Mouse (Mus musculus) embryonic facial prominence, embryonic 11.5 days (tissue): ENCODE measurements at regions not wholly inside any gene's neighbourhood (a gene's known extent, or its start where the extent isn't known, plus 50 kb on each side); places are given as distances from the start of the nearest gene placed in this dataset.
"Not testable (repeated sequence)": the region's sequence is repeated elsewhere in the genome, so short reads cannot be mapped to it uniquely, and the experiment has no call there.

Experiments used
- ATAC-seq: fragments of 200-750 bp; cut with Nextera tagmentation; replicated peaks from 2 replicates; pipeline ENCODE4 v1.8.0; 2017; ENCODE audit warnings: low read depth; ENCODE audit not compliant: insufficient number of reproducible peaks, low FRiP score, low TSS enrichment
- DNase-seq: peaks from one replicate; pipeline ENCODE4 v3.0.0-alpha.2; 2015; ENCODE audit warnings: low spot score
- H3K27ac ChIP-seq: fragments of 300-500 bp; sonication (generic); replicated peaks from 2 replicates; pipeline ENCODE4 v1.5.1; 2014; ENCODE audit warnings: mild to moderate bottlenecking, low read depth, low read length, control low read depth
- H3K27me3 ChIP-seq: fragments of 300-500 bp; sonication (generic); 2 replicates; pipeline ENCODE4 v1.6.1; 2014; ENCODE audit warnings: mild to moderate bottlenecking, low read length, moderate library complexity, mixed read lengths; ENCODE audit not compliant: control insufficient read depth, insufficient read depth
- H3K36me3 ChIP-seq: fragments of 300-500 bp; sonication (generic); replicated peaks from 2 replicates; pipeline ENCODE4 v1.6.1; 2014; ENCODE audit warnings: low read depth, mild to moderate bottlenecking, low read length, moderate library complexity, mixed read lengths; ENCODE audit not compliant: control insufficient read depth, insufficient read depth
- H3K4me1 ChIP-seq: fragments of 300-500 bp; sonication (generic); 2 replicates; pipeline ENCODE4 v1.6.1; 2014; ENCODE audit warnings: low read length, mixed read lengths; ENCODE audit not compliant: control insufficient read depth, insufficient read depth
- H3K4me2 ChIP-seq: fragments of 300-500 bp; sonication (generic); 2 replicates; pipeline ENCODE4 v1.6.1; 2014; ENCODE audit warnings: low read depth, mild to moderate bottlenecking, control low read depth, low read length, moderate library complexity
- H3K4me3 ChIP-seq: fragments of 300-500 bp; sonication (generic); 2 replicates; pipeline ENCODE4 v1.5.1; 2014; ENCODE audit warnings: low read depth, low read length, control low read depth
- H3K9ac ChIP-seq: fragments of 300-500 bp; sonication (generic); replicated peaks from 2 replicates; pipeline ENCODE4 v1.6.1; 2014; ENCODE audit warnings: mild to moderate bottlenecking, control low read depth, low read length
- H3K9me3 ChIP-seq: fragments of 300-500 bp; sonication (generic); replicated peaks from 2 replicates; pipeline ENCODE4 v1.6.1; 2016; ENCODE audit warnings: mild to moderate bottlenecking, low read length, inconsistent platforms, mixed read lengths; ENCODE audit not compliant: control insufficient read depth
- WGBS: fragments of 180-500 bp; shearing (Covaris S2); extraction: QIAGEN DNeasy Blood & Tissue Kit; methylation state at CpG from one replicate; pipeline ENCODE4 v1.1.7; 2014; 5-methylcytosine and 5-hydroxymethylcytosine counted together

- DNase-seq, H3K4me1 ChIP-seq, H3K27ac ChIP-seq, H3K4me3 ChIP-seq, ATAC-seq, H3K9me3 ChIP-seq, H3K27me3 ChIP-seq, H3K9ac ChIP-seq, H3K4me2 ChIP-seq, H3K36me3 ChIP-seq: not testable (repeated sequence)
- 83% methylated on average over 5 of the region's 5 CpGs for WGBS
Measured at GRCm38 (mm10) chr15:5895688-5896470, 403.7 kb upstream of the Dab2 start.

- no peak overlapping the region for H3K4me3 ChIP-seq
- H3K4me1 ChIP-seq, result no peaks in the 10 kb centered on the region
- no peak overlapping the region for H3K27ac ChIP-seq
- no peaks in the 10 kb centered on the region for H3K36me3 ChIP-seq
- no peaks in the 10 kb centered on the region for H3K27me3 ChIP-seq
- ATAC-seq (no peak), DNase-seq (peak; percentile 76)
- H3K9me3 ChIP-seq, result no peaks in the 10 kb centered on the region
- H3K9ac ChIP-seq, result no peak overlapping the region
- H3K4me2 ChIP-seq, result no peak overlapping the region
- 11% methylated on average over 2 of the region's 2 CpGs for WGBS
Measured at GRCm38 (mm10) chr15:5915261-5915660, 384.3 kb upstream of the Dab2 start.

DNA sequence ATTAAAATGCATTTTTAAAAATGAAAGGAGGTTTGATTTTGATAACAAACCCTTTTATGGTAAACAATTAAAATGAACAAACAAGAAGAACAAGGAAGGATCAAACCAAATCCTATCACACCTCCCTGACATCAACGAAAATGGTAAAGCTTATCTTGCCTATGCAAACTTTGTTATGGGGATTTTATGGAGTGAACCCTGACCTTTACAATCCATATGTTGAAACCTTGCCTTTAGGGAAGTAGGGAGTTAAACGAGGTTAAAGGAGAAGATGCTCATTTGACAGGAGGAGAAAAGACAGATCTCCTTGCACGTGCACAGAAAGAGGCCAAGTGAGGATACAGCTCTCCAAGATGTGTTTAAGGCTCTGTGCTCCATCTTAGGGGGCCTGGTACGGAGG is 379.5 kb upstream of the Dab2 start:
- Histone ChIP-seq H3K9me3 (no peaks in the 10 kb centered on the region), H3K36me3 (no peaks in the 10 kb centered on the region), H3K4me2 (no peak overlapping the region), H3K4me1 (no peaks in the 10 kb centered on the region), H3K27me3 (no peaks in the 10 kb centered on the region), H3K27ac (no peak overlapping the region), H3K9ac (no peak overlapping the region), H3K4me3 (no peak overlapping the region)
- DNase-seq (no peak), ATAC-seq (no peak)
- 62% methylated on average over 4 of the region's 4 CpGs for WGBS

DNA sequence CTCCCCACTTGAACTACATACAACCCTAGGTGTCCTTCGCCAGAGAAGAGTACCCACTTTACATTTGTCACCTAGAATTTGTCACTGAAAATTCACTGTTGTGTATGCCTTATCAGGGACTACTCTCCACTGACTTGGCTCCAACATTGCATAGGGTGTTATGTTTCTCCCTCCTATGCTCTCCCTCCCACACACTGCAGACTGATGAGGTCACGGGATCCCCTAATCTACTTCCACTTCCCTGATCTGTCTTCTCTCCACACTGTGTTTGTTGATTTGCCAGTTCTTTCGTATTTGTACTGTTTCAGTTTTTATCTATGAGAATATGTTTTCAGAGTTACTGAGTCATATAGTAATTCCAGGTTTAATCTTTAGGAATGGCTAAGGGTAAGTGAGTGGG is 371.8 kb upstream of the Dab2 start:
- ATAC-seq, result no peak
- WGBS, result 76% methylated on average over 3 of the region's 3 CpGs
- no peak for DNase-seq
- Histone ChIP-seq H3K27me3 (no peaks in the 10 kb centered on the region), H3K4me2 (no peak overlapping the region), H3K36me3 (no peaks in the 10 kb centered on the region), H3K9ac (no peak overlapping the region), H3K4me3 (no peak overlapping the region), H3K9me3 (no peaks in the 10 kb centered on the region), H3K4me1 (no peaks in the 10 kb centered on the region), H3K27ac (no peak overlapping the region)

- no peak for ATAC-seq
- Histone ChIP-seq H3K4me2 (no peak overlapping the region), H3K9ac (no peak overlapping the region), H3K27ac (no peak overlapping the region), H3K9me3 (no peaks in the 10 kb centered on the region), H3K4me3 (no peak overlapping the region), H3K27me3 (no peaks in the 10 kb centered on the region), H3K36me3 (no peaks in the 10 kb centered on the region), H3K4me1 (no peaks in the 10 kb centered on the region)
- no peak for DNase-seq
- WGBS, result 26% methylated on average over 3 of the region's 3 CpGs
Measured at GRCm38 (mm10) chr15:5933586-5933985, 366.0 kb upstream of the Dab2 start.

GRCm38 (mm10) chr15:5940945-5941344 is 358.6 kb upstream of the Dab2 start:
- DNase-seq (no peak), ATAC-seq (no peak)
- no peaks in the 10 kb centered on the region for H3K4me1 ChIP-seq
- H3K4me2 ChIP-seq, result no peak overlapping the region
- no peak overlapping the region for H3K9ac ChIP-seq
- 55% methylated on average over 2 of the region's 2 CpGs for WGBS
- H3K4me3 ChIP-seq, result no peak overlapping the region
- no peaks in the 10 kb centered on the region for H3K27me3 ChIP-seq
- no peak overlapping the region for H3K27ac ChIP-seq
- H3K36me3 ChIP-seq, result no peaks in the 10 kb centered on the region
- H3K9me3 ChIP-seq, result no peaks in the 10 kb centered on the region

- WGBS, result 89% methylated on average over 6 of the region's 6 CpGs
- DNase-seq (no peak), ATAC-seq (no peak)
- no peak overlapping the region for H3K9ac ChIP-seq
- H3K27me3 ChIP-seq, result no peaks in the 10 kb centered on the region
- no peak overlapping the region for H3K4me3 ChIP-seq
- no peaks in the 10 kb centered on the region for H3K4me1 ChIP-seq
- H3K4me2 ChIP-seq, result no peak overlapping the region
- no peak overlapping the region for H3K27ac ChIP-seq
- H3K36me3 ChIP-seq, result no peaks in the 10 kb centered on the region
- H3K9me3 ChIP-seq, result no peaks in the 10 kb centered on the region
Measured at GRCm38 (mm10) chr15:5946650-5947049, 352.9 kb upstream of the Dab2 start.

DNA sequence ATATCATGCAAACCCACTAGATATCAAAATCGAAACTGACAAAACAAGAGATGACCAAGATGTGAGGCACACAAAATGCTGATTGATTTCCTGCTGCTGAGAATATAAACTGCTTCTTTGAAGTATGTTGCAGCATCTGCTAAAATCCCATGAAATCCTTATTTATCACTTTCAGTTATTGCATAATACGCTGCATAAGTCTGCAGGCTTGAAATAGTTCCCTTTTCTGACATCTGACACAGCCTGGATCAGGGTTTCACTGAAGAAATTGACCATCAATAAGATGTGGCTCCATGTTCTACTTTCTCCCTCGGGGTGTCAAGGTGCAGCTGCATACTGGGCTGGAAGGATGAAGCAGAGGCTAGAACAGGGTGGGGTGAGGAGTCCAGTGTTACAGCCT is 348.7 kb upstream of the Dab2 start:
- Histone ChIP-seq H3K27ac (no peak overlapping the region), H3K4me3 (no peak overlapping the region), H3K4me1 (no peaks in the 10 kb centered on the region), H3K36me3 (no peaks in the 10 kb centered on the region), H3K4me2 (no peak overlapping the region), H3K9ac (no peak overlapping the region), H3K27me3 (no peaks in the 10 kb centered on the region), H3K9me3 (no peaks in the 10 kb centered on the region)
- 81% methylated on average over 3 of the region's 3 CpGs for WGBS
- ATAC-seq (no peak), DNase-seq (no peak)
